Mouse (Mus musculus) adrenal gland, postnatal 25 days (tissue): Measurements from ENCODE around the gene Tbcd. TPM values are rescaled to one million over a fixed set of nuclear protein-coding genes. Genes with fewer than 3 reads are reported as not detected.
A peak's percentile ranks its signal among the peaks of the same experiment; 100 is the strongest.

Experiments used
- DNase-seq: peaks from one replicate; pipeline ENCODE4 v3.0.0; 2021; ENCODE audit warnings: mixed read lengths
- total RNA-seq: library from RNA; stranded (reverse); gene quantifications from 2 replicates; pipeline ENCODE4 v1.2.3, GENCODE M21; 2021

Tbcd gene
- total RNA-seq, 1 experiment from 2014 or later = 40.4 TPM

DNA sequence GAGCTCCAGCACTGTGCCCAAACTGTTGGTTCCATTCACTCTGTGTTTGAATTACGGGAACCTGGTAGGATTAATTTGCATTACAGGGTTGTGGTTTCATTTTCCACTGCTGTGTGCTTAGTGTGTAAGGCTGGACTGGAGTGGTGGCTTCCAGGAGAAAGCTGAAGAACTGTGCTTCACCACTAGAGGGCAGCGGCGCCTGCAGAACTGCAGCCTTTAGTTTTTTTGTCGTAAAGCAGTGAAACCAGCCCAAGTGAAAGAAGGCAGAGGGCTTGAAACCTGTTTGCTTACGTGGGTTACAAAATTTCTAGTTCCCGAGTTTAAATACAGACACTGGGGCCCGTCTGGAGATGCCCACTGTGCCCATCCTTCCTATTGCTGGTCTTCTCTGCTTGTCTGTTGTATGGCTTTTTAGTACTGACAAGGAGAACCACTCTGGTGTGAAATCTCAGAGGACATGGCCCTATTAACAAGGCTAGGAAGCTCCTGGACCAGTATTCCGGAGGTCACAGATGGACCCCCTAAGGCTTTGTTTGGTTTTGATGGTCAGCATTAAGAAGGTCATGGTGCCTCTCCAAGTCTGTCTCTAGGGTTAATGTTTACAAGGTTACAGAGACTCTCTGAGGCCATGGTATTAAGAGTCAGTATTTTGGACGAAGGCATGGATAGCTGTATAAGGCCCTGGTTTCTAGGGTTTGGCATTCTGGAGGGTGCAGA is 24.1 kb downstream of the Tbcd start:
- DNase-seq = peak; percentile 75

DNA sequence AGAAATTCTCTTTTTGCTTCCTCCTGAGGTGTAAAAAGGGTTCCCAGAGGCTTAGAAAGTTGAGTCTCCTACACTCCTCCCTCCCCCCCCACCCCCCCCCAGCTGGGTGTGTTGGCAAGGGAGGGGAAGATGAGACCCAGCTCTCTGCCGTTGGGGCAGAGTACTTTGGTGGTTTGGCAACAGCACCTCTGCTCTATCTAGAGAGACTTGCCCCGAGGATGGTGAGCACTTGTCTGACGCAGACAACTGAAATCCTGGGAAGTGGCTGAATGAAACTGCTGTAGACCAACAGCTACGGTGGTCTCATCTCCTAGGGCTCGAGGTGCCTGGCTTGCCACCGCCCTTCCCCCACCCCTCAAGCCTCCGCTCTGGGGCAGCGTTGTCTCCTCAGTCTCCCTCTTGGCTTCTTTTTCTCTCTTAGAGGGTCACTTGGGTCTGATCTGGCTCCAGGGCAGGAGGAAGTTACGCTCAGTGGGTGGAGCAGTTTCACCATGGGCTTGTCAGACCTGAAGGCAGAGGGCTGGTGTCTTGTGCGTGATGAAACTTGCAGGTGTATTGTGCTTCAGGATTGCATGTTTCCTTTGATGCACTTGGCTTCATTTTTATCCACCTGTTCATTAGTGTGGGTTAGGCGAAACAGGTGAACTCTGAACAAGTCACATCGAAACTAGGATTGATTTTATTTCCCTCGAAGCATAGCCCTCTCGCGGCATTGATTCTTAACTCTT is 27.9 kb downstream of the Tbcd start:
- no peak for DNase-seq

DNA sequence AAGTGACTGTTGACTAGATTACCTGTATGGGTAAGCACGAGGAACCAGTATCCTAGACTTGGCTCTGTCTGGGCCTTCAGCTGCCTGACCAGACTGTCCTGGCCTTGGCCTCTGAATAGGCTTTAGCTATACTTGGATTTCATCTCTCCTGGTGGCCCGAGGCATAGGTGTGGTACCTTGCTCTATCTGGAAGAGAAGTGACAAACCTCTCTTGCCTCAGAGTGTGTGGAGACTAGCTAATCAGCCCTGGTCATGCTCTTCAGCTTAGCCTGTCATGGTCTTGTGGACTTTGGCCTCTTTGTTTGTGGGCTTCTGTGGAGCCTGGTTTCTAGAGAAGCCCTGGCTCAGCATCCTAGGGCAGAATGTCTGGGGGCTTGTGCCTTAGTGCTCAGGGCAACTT is 29.4 kb downstream of the Tbcd start:
- no peak for DNase-seq

DNA sequence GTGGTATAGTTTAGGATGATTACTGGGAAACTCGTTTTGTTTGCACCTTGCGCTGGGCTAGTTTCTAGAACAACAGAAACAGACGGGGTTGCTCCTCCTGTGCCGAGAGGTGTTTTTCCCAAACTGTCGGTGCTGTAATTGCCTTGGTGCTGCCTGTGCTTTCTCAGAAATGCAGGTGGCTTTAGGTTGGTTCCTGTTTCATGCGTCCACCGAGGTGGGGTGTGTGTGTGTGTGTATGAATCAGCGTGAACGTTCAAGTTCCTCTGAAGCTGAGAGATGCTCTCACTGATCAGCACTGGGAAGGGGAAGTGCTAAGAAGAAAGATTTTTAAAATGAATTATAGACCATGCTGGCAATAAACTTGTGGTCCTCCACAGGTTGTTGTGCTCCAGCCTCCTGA is 34.1 kb downstream of the Tbcd start:
- no peak for DNase-seq

DNA sequence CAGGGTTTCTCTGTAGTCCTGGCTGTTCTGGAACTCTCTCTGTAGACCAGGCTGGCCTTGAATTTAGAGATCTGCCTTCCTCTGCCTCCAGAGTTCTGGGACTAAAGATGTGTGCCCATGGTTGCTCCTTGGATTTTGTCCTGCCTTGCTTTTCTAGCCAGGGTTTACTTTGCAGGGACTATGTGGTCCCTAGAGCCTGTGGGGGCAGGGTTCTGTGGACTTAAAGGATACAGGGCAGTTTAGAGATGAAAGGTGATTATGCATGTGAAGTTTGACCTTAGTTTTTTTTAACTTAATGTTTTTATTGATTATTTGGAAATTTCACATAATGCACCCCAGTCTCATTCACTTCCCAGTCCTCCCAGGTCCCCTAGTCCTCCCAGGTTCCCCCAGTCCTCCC is 38.9 kb downstream of the Tbcd start:
- DNase-seq = no peak

DNA sequence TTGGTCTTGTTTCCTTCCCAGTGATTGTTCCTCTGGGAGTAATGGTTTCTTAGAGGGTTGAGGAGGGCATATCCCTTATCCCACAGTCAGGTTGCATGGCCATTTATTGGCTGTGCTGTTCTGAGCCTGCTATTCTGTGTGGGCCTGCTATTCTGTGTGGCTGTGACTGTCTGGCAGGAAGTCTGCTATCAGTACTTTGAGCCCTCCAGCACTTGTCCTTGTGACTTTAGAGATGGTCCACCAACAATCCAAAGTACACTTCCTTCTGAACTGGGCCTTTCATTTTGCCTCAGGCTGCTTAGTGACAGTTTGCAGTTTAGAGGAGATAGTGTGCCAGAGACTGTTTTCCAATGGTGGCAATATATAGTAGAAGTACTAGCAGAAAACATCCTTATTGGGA is 48.8 kb downstream of the Tbcd start:
- no peak for DNase-seq

DNA sequence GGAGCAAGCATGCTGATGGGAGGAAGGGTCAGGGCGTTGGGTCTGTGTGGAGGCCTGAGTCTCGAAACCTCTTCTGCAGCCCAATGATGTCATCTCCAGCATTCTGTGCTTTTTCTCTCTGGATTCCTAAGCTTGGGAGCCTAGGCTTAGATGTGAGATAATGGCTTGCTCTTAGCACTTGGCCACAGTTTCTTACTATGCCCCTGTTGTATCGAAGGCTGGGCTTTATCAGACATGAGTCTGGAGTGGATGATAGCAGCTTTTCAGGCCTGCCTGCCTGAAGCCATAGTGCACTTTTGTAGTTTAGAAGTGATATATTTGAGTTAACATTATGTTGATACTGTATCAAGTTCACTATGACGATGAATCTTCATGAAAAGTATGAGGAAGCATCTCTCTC is 49.8 kb downstream of the Tbcd start:
- no peak for DNase-seq

DNA sequence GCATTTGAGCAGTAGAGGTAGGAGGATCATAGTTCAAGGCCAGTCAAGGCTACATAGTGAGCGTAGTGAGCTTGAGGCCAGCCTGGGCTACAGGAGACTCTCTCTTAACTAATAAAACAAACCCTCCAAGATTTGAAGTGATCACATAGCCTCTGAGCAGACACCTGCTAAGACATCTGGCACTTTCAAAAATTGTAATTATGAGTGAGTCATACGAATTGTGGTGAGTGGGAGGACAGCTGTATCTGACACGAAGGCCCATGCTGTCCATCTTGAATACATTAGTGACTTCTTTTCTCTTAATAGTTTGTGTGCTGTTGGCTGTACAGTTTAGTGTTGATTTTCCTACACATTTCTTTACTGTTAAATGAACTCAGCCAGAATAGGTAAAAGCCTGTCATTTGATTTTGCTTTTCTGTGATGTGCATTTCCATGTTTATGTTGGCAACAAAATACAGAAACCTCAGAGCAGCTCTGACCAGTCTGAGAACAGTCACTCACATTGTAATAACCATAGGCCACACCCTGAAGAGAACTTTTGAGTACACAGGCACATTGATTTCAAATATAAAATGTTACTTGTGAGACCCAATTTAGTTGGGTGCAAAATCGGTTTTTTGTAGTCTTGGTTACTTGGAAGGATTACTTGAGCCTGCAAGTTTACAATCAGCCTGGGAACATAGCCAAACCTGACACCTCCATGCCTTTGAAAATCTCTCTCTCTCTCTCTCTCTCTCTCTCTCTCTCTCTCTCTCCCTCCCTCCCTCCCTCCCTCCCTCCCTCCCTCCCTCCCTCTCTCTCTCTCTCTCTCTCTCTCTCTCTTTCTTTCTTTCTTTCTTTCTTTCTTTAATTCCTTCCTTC is 50.5 kb downstream of the Tbcd start:
- no peak for DNase-seq

DNA sequence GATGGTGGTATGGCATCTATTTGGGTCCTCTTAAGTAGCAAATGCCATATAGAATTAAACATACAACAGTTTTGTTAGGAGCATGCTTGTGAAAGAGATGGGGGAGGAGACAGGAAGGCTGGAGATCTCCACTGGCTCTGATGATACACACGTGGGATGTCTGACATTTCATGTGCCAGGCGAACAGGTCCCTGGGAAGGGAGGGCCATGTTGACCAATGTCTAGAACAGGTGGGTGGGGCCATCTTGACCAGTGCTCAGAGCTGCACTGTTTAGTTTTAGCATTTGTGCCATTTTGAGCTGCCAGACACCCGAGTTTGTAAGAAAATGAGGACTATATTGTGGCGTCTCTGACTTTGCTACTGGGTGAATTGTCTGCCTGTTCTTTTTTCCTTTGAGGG is 56.7 kb downstream of the Tbcd start:
- no peak for DNase-seq

DNA sequence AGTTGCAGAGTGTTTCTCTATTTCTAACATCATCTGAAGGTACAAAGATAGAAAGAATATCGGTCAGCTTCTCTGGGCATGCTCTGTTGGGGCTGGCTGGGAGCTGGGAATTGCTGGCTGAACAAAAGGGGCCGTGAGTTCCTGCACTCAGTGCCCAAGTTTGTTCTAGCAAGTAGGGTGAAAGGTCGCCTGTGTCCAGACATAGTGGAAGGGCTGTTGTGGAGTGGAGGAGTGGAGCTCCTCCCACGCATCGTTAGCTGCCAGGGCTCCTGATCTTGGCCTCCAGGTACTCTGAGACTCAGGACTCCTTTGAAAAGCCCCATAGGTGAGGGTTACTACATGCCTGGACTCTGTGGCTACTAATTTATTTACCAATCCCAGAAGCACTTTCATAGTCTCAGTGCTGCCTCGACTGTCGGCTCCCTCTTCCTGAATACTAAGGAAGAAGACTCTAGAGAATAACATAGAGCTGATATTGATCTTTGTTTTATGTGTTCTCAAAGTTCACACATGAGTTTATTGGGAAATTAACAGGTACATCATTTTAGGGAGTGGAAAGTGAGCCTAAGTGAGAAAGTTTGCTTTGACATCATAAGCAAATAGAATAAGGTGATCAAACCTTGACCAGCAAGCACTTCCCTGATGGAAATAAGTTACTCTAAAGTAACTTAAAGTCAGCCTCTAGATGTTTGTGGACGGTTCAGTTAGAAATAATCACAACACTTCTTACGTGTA is 58.9 kb downstream of the Tbcd start:
- DNase-seq = no peak

DNA sequence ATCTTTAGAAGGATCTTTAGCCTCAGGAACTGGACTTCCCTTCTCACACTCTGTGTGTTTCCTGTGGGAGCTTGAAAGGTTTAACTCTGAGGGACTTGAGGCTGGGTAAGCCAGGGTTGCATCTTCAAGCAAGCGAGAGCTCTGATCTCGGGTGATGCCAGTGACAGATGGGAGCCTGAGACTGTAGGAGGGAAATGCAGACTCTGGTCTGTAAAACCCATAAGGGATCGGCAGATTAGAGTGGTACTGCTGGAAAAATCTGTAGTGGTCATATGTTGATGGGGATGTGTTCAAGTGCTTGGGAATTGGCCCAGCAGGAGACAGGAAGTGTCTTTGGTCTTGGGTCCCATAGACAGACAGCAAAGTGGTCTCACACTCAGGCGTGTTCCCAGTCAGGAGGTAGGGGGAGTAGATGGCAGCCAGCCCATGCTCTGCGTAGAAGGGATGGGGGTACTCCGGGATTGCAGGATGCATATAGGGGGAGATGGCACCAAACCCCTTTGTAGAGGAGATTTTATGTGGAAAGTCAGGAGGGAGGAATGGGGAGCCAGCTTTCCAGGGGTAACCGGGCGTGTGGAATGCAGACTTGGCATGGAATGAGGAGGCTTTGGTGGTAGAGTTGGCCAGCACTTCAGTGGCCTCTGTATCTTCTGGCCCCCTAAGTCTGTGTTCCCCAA is 61.3 kb downstream of the Tbcd start:
- no peak for DNase-seq

DNA sequence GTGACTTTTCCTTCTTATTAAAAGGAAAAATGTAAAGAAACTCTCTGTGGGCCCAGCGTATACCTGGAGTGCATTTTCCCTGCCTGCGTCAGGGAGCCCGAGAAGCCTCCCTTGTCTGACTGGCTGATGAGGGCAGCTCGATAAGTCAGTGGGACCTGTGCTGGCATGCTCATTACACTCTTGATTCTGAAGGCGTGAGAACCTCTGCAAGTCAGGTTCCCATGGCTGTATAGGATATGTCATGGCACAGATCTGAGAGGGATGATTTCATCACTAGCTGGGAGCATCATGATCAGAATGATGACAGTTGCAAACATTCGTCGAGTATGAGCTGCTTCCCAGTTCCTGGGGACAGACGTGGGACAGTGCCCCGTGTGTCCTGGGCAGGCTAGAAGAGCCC is 64.2 kb downstream of the Tbcd start:
- no peak for DNase-seq

DNA sequence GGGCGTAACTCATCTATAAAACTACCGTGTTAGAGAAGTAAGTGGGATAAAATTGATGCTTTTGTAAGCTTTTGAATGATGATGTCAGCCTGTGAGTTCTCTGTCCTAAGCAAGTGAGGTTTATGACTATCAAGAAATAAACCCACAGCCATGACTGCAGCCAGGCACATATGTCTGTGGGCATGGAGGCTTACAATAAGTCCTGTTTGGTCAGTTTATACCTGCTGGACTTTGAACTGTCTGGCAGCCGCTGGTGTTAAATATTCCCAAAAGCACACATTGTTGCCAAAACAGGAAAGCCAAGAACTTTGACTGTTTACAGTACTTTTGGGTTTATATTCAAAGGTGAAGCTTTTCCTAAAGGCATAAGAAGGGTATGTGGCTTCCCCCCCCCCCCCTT is 65.2 kb downstream of the Tbcd start:
- DNase-seq = no peak

DNA sequence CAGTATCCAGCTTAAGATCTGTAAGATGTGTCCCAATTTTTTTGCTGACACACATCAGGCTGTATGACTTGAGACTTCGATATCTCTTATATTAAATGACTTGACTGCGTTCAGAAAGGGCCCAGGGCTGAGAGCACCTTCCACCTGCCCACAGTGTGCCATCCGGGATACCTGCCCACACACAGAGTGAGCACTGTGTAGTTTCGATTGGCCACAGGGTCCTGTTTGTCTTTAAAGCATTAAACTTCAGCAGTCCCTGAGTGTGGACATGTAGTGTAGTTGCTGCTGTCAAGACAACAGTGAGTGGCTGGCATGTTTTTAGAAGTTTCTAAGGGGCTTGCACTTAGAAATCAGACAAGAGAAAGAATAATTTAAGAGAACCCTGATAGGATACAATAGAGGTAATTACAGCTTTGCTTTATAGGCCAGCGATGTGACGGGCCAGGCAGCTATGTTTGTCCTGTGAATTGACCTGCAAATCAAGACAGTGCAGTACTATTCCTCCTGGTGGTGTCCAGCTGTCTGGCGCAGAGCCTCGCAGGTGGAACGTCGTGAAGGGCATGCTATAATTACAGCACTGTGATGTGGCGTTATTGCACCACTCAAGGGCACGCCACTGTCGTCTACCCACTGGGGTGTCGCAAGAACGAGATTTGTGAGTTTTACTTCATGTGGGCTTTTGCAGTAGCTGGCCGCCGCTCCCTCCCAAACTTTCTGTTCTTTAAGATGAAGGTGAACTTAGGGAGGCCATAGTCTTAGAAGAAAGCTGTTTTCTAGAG is 66.1 kb downstream of the Tbcd start:
- DNase-seq = peak; percentile 24

DNA sequence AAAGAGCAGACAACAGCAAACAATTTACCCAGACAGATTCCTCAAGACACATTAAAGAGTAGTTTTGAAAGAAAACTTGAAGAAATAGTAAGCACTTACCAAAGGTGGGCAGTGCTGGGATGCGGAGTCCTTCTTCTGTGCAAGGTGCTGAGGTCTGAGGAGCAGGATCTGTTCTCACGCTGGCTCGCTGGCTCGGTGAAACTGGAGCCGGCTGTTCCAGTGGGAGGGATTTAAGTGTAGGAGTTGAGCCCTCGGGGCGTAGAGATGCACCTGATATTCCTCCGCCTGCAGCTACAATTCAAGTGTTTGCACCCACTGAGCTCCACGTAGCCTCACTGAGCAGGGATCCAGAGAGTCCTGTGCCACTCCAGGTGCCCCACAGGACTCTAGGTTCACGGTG is 67.4 kb downstream of the Tbcd start, which contains the start of gene Zfp750:
TSS of gene Zfp750 (minus strand) at position 203 of the 400 bp plus-strand sequence.
- DNase-seq = no peak

DNA sequence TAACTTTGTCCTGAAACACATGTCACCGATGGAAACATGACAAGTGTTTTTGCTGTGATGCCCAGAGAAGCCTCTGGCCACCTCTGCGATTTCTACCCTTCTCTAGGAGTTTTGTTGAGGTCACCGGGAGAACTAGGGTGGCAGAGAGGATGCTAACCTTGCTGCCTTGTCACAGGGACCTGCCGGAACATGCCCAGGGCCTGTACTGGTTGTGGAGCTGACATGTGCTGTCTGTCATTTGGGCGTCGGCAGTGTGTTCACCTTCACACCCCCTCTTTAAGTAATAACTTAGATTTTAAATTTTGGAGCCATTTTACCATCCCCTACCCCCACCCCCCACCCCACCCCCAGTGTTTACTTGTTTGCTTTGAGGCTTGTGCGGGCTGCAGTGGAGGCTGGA is 68.0 kb downstream of the Tbcd start:
- no peak for DNase-seq

DNA sequence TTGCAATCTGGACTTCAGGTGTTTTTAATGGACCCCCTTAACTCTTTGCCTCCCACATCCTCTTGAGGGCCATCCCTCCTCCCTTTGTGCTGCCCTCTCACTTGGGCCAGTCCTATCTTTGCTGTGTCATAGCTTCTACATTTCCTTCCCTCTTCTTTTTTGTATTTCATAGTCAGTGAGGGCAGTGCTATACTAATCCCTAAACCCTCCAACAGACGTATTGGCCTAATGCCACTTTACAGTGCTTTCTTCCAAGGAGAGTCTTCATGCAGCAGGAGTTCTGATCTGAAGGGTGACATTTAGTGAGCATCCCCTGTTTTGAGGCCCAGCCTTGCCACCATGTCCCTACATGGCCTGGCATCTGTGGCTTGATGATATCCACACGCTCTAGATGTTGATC is 69.0 kb downstream of the Tbcd start:
- DNase-seq = no peak

DNA sequence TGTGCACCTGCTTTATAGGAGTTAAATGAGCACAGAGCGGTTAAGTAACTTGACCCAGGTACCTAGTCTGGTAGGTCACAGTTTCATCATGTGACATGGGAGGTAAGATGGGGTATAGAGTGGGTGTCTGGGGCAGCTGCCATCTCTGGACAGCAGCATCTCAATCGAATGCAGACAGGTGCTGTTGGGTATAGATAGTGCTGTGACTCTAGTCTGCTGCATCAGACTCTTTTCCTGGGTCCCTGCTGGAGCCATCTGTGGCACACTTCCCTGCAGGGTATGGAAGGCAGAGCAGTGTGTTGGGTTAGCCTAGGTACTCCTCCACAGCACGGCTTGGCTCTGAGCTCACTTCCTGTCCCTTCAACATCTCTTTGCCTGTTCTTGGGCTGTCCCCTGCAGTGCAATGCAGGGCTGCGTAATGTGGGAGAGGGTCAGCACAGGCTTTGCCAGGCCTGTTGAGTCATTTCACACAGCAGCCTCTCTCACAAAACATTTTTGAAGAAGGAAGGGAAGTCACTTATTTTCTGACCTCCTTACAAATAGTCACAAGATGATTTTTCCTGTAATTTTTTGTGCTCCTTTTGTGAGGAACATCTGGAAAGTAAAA is 70.5 kb downstream of the Tbcd start:
- no peak for DNase-seq

DNA sequence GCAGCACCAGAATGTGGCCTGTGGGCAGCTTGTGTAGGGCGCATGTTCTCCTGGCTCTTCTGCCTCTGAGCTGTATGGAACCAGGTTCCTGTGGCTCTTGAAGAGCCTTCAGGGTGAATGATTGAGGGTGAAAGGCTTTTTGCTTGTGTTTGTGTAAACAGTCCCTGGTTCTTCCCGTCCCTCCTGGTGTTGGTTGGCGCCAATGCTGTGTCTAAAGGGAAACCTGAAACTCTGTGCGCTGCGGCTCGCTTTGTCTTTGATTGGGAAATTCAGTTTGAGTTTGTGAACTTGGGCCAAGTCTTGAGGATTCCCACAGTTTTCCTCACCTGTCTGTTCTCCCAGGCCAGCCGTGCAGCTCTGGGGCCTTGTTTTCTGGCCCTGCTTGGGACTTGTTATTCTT is 72.4 kb downstream of the Tbcd start:
- DNase-seq = no peak

DNA sequence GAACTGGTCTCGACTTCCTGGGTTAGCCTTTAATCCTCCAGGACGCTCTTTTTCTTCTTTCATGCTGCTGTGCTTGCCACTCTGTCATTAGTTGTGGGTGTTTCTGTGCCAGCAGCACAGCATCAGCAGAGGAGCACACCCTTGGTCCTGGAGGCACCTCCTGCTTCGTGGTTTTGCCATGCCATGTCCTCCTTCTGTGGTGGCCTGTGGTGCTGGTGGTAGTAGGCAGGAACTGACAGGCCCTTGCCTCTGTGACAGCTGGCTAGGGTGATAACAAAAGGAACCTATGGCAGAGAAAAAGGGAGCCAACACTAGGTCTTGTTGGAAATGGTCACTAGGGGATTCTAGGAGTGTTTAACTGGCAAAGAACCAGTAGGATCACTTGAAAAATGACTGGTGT is 78.0 kb downstream of the Tbcd start:
- DNase-seq = no peak

DNA sequence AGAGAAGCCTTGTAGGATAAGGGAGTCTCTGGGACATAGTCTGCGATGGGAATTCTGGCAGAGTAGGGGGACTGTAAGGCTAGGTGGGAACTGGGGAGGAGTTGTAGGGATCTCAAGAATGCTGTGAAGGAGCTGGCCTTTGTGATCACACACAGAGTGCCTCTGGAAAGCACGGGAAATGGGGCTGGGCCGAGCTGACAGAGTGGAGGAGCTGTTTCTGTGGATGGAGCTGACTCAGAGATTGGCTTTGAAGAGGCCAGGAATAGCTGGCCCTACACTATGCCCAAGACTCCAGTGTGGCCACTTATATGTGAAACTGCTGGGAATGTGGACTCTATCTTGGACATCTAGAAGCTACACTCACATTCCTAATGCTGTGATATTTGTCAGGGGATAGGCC is 84.8 kb downstream of the Tbcd start:
- DNase-seq = no peak
